ENCODE assay signal across 9 mouse cellular contexts in genomic region chr4:96697511-96698217, GRCm38 (mm10). TPM values are rescaled to one million over a fixed set of nuclear protein-coding genes. Genes with fewer than 3 reads are reported as not detected.
DNase-seq lines count a peak whose midpoint lies in the region; ATAC-seq and TF ChIP-seq lines count a peak whose summit lies in the region.
"Had no signal": no experiment of that assay in that cellular context is flagged by ENCODE, and none has a peak within 500 bp of the region (broad histone marks: within the 10 kb centered on the region; RNA-seq: fewer than 3 reads in every experiment).

No protein-coding gene starts in this region.

- no peak overlapping the region for H3K9ac ChIP-seq in hindbrain, embryonic 11.5 days (ENCODE audit: low read depth, low read length)
- no peak overlapping the region for H3K9ac ChIP-seq in midbrain, embryonic 12.5 days (replicated peaks)
- no peak overlapping the region for H3K9ac ChIP-seq in liver, embryonic 11.5 days (ENCODE audit: low read depth, low read length)

- H3K4me2 ChIP-seq in hindbrain, embryonic 11.5 days (replicated peaks; ENCODE audit: low read depth, low read length): no peak overlapping the region
- no peak overlapping the region for H3K4me2 ChIP-seq in midbrain, embryonic 12.5 days (replicated peaks)
- no peak overlapping the region for H3K4me2 ChIP-seq in liver, embryonic 11.5 days

- ATAC-seq in hindbrain, embryonic 11.5 days (ENCODE audit: low FRiP score): peak; percentile 81
- peak; percentile 68 for ATAC-seq in midbrain, embryonic 12.5 days (ENCODE audit: low FRiP score, low read depth)
- ATAC-seq in megakaryocyte, adult 5-6 weeks (ENCODE audit: poor library complexity, severe bottlenecking): no peak
- no peak for ATAC-seq in liver, embryonic 11.5 days (replicated peaks; ENCODE audit: low FRiP score)

- 76% methylated on average over 15 of the region's 15 CpGs for WGBS in lung, adult 2 months
- 60% methylated on average over 15 of the region's 15 CpGs for WGBS in hindbrain, embryonic 11.5 days
- 68% methylated on average over 15 of the region's 15 CpGs for whole genome bisulfite sequencing in midbrain, embryonic 12.5 days
- 71% methylated on average over 15 of the region's 15 CpGs for WGBS in liver, embryonic 11.5 days

- H3K4me1 ChIP-seq in lung, adult 2 months (ENCODE audit: control insufficient read depth, insufficient read depth, low read length): no peaks in the 10 kb centered on the region
- H3K4me1 ChIP-seq in hindbrain, embryonic 11.5 days (replicated peaks; ENCODE audit: control insufficient read depth, insufficient read depth, low read length): no peaks in the 10 kb centered on the region
- peaks cover 14% of the 10 kb centered on the region; the same call in 1 of the 2 replicates for H3K4me1 ChIP-seq in midbrain, embryonic 12.5 days
- no peaks in the 10 kb centered on the region for H3K4me1 ChIP-seq in liver, embryonic 11.5 days (replicated peaks; ENCODE audit: control insufficient read depth, insufficient read depth, low read length)
- H3K4me1 ChIP-seq: megakaryocyte, embryonic 14.5 days had no signal

- TF ChIP-seq CTCF in lung, adult 2 months (IDR thresholded peaks at IDR 0.05; ENCODE audit: insufficient read depth, low read length): no peak

- no peak overlapping the region for H3K27ac ChIP-seq in hindbrain, embryonic 11.5 days (ENCODE audit: low read depth, low read length)
- H3K27ac ChIP-seq in midbrain, embryonic 12.5 days (replicated peaks): peak overlapping the region; percentile 35
- no peak overlapping the region for H3K27ac ChIP-seq in liver, embryonic 11.5 days (ENCODE audit: low read depth, low read length)

- H3K36me3 ChIP-seq in hindbrain, embryonic 11.5 days (ENCODE audit: control insufficient read depth, insufficient read depth, low read length): no peaks in the 10 kb centered on the region
- no peaks in the 10 kb centered on the region for H3K36me3 ChIP-seq in midbrain, embryonic 12.5 days
- H3K36me3 ChIP-seq in liver, embryonic 11.5 days (ENCODE audit: control insufficient read depth, insufficient read depth, low read length): no peaks in the 10 kb centered on the region

- no peaks in the 10 kb centered on the region for H3K27me3 ChIP-seq in hindbrain, embryonic 11.5 days (ENCODE audit: control insufficient read depth, insufficient read depth, low read length)
- H3K27me3 ChIP-seq in midbrain, embryonic 12.5 days: no peaks in the 10 kb centered on the region
- H3K27me3 ChIP-seq in liver, embryonic 11.5 days (replicated peaks; ENCODE audit: control insufficient read depth, insufficient read depth, low read length): no peaks in the 10 kb centered on the region
- H3K27me3 ChIP-seq: megakaryocyte, embryonic 14.5 days had no signal

- H3K9me3 ChIP-seq in hindbrain, embryonic 11.5 days (ENCODE audit: control insufficient read depth, low read length): no peaks in the 10 kb centered on the region
- no peaks in the 10 kb centered on the region for H3K9me3 ChIP-seq in midbrain, embryonic 12.5 days
- no peaks in the 10 kb centered on the region for H3K9me3 ChIP-seq in liver, embryonic 11.5 days (ENCODE audit: control insufficient read depth, low read length)

- DNase-seq in lung, postnatal 10 days: peak; percentile 31
- DNase-seq in lung, adult 2 months: no peak
- DNase-seq in hindbrain, embryonic 11.5 days (ENCODE audit: low spot score): peak; percentile 46
- no peak for DNase-seq in spleen, postnatal 10 days (ENCODE audit: low spot score in 2 of 2)
- no peak for DNase-seq in liver, embryonic 11.5 days (ENCODE audit: low spot score)

- no peak for TF ChIP-seq POLR2A in lung, adult 2 months (IDR thresholded peaks at IDR 0.05; ENCODE audit: borderline replicate concordance, extremely low read depth, low read depth, low read length)

- no peak overlapping the region for H3K4me3 ChIP-seq in lung, adult 2 months (replicated peaks; ENCODE audit: extremely low read depth, low read depth, low read length)
- H3K4me3 ChIP-seq in hindbrain, embryonic 11.5 days (ENCODE audit: low read depth, low read length): no peak overlapping the region
- H3K4me3 ChIP-seq in midbrain, embryonic 12.5 days: no peak overlapping the region
- no peak overlapping the region for H3K4me3 ChIP-seq in liver, embryonic 11.5 days (ENCODE audit: low read depth, low read length)
- H3K4me3 ChIP-seq: megakaryocyte, embryonic 14.5 days had no signal

RNA-seq across cellular contexts. Expression of gene Cyp2j5, which starts 33.7 kb away (rescaled TPM):
- polyA plus RNA-seq in lung, adult 2 months (2012; rRNA removed): 0.08 TPM in 1 of 2 replicates, not detected in the other
- not detected in 2 replicates for polyA plus RNA-seq in hindbrain, embryonic 11.5 days (2014; fragmentation: Nextera tagmentation; extraction: Ambion mirVana)
- polyA plus RNA-seq in midbrain, embryonic 12.5 days (2016; fragmentation: Nextera tagmentation; extraction: Ambion mirVana): not detected in 2 replicates
- total RNA-seq in megakaryocyte, adult 5-6 weeks (2015): not detected in 2 replicates
- total RNA-seq in megakaryocyte, adult 5-6 weeks (2017): not detected in 2 replicates
- polyA plus RNA-seq in liver, embryonic 11.5 days (2014; fragmentation: Nextera tagmentation; extraction: Ambion mirVana): 0.10 TPM in 2 replicates
- polyA plus RNA-seq: intestine, embryonic 14.5 days had no signal

Comparison
In these comparisons a context has a peak if more than half of its experiments do, and no peak if none do; other contexts are left out.
1. DNase-seq: peak in lung, postnatal 10 days (single experiment) and hindbrain, embryonic 11.5 days (single experiment); none in lung, adult 2 months (single experiment), spleen, postnatal 10 days (0 of 2) and liver, embryonic 11.5 days (single experiment).
2. ATAC-seq: peak in hindbrain, embryonic 11.5 days (single experiment) and midbrain, embryonic 12.5 days (single experiment); none in megakaryocyte, adult 5-6 weeks (single experiment) and liver, embryonic 11.5 days (single experiment).